Mouse (Mus musculus): ENCODE measurements around the gene Gimap1. TPM values are rescaled to one million over a fixed set of nuclear protein-coding genes. Genes with fewer than 3 reads are reported as not detected.

The Gimap1 gene
- polyA plus RNA-seq, 1 experiment = not detected

DNA sequence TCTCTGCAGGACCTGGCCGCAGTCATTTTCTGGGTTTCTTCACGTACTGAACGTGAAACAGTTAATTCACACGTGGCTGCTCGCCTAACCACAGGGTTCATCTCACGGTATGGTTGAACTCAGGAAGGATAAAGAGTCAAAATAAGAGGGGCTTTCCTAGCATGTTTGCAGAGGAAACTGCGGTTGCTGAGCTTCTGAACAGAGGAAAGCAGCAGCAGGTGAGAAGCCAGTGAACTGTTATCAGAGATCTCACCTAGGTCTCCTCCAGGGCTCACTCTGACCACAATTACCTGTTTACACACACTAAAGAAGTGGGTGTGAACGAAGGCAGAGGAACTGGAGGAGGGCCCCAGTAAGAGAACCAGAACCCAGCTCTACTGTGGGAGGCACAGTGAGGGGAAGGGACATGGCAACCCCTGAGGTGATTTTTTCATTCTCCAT is 6.0 kb upstream of the Gimap1 start:
- H3K27me3 ChIP-seq (ENCODE audit: control insufficient read depth, insufficient read depth, insufficient read length) = no peaks in the 10 kb centered on the region
- H3K36me3 ChIP-seq (ENCODE audit: control insufficient read depth, insufficient read depth) = no peaks in the 10 kb centered on the region
- H3K79me2 ChIP-seq (ENCODE audit: control insufficient read depth, insufficient read depth) = no peaks in the 10 kb centered on the region
- no peaks in the 10 kb centered on the region for H3K79me3 ChIP-seq (ENCODE audit: low read depth)
- no peak overlapping the region for H3K4me3 ChIP-seq (ENCODE audit: insufficient read depth, poor library complexity, severe bottlenecking)
- TF ChIP-seq CTCF (IDR thresholded peaks at IDR 0.05; ENCODE audit: control insufficient read depth, insufficient read depth, insufficient read length) = no peak
- TF ChIP-seq MYOD1 (IDR thresholded peaks at IDR 0.05; ENCODE audit: control insufficient read depth, insufficient read length, low read depth) = no peak
- no peak for TF ChIP-seq MAX (IDR thresholded peaks at IDR 0.05)
- no peak for TF ChIP-seq MYOG (IDR thresholded peaks at IDR 0.05; ENCODE audit: control insufficient read depth, extremely low read depth, insufficient read length)
- H3ac ChIP-seq (ENCODE audit: control insufficient read depth, insufficient read length, low read depth) = no peak overlapping the region

DNA sequence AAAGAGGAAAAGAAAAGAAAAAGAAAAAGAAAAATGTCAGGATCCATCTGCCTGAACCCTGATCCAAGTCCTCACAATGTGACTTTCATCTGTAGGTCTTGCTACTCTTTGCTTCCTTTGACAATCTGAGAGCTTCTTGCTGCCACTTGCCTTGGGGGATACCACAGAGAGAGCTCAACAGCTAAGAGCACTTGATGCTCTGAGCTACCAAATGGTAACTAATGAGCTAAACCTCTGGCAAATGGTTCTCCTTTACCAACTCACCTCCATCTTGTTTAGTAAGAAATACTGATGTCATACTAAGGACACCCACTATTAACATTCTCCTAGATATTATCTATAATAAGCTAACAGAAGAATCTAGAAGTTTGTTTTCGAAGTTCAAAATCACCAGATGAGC is 5.2 kb upstream of the Gimap1 start:
- no peaks in the 10 kb centered on the region for H3K36me3 ChIP-seq (ENCODE audit: control insufficient read depth, insufficient read depth)
- H3K27me3 ChIP-seq (ENCODE audit: control insufficient read depth, insufficient read depth, insufficient read length) = no peaks in the 10 kb centered on the region
- H3K4me3 ChIP-seq (ENCODE audit: insufficient read depth, poor library complexity, severe bottlenecking) = no peak overlapping the region
- TF ChIP-seq CEBPB (IDR thresholded peaks at IDR 0.05; ENCODE audit: low read depth) = no peak
- TF ChIP-seq MAX (IDR thresholded peaks at IDR 0.05) = no peak
- no peak for TF ChIP-seq FOSL1 (IDR thresholded peaks at IDR 0.05; ENCODE audit: insufficient read depth, low read length, poor library complexity, severe bottlenecking)
- TF ChIP-seq USF1 (IDR thresholded peaks at IDR 0.05; ENCODE audit: low read depth) = no peak
- no peak for TF ChIP-seq MYOG (IDR thresholded peaks at IDR 0.05; ENCODE audit: control insufficient read depth, extremely low read depth, insufficient read length)
- no peak for TF ChIP-seq MYOD1 (IDR thresholded peaks at IDR 0.05; ENCODE audit: control insufficient read depth, insufficient read length, low read depth)
- TF ChIP-seq CTCF (IDR thresholded peaks at IDR 0.05; ENCODE audit: control insufficient read depth, insufficient read depth, insufficient read length) = no peak
- no peaks in the 10 kb centered on the region for H3K79me2 ChIP-seq (ENCODE audit: control insufficient read depth, insufficient read depth)
- H3ac ChIP-seq (ENCODE audit: control insufficient read depth, insufficient read length, low read depth) = no peak overlapping the region
- no peaks in the 10 kb centered on the region for H3K79me3 ChIP-seq (ENCODE audit: low read depth)

- Histone ChIP-seq H3K27me3 (ENCODE audit: control insufficient read depth, insufficient read depth, insufficient read length) (no peaks in the 10 kb centered on the region), H3K79me3 (ENCODE audit: low read depth) (no peaks in the 10 kb centered on the region), H3ac (ENCODE audit: control insufficient read depth, insufficient read length, low read depth) (no peak overlapping the region), H3K36me3 (ENCODE audit: control insufficient read depth, insufficient read depth) (no peaks in the 10 kb centered on the region), H3K4me3 (ENCODE audit: insufficient read depth, poor library complexity, severe bottlenecking) (no peak overlapping the region), H3K79me2 (ENCODE audit: control insufficient read depth, insufficient read depth) (no peaks in the 10 kb centered on the region)
- TF ChIP-seq CEBPB (IDR thresholded peaks at IDR 0.05; ENCODE audit: low read depth) (no peak), FOSL1 (IDR thresholded peaks at IDR 0.05; ENCODE audit: insufficient read depth, low read length, poor library complexity, severe bottlenecking) (no peak), CTCF (IDR thresholded peaks at IDR 0.05; ENCODE audit: control insufficient read depth, insufficient read depth, insufficient read length) (no peak)
These were observed 1.8 kb upstream of the Gimap1 start for GRCm38 (mm10) chr6:48737053-48737452.

DNA sequence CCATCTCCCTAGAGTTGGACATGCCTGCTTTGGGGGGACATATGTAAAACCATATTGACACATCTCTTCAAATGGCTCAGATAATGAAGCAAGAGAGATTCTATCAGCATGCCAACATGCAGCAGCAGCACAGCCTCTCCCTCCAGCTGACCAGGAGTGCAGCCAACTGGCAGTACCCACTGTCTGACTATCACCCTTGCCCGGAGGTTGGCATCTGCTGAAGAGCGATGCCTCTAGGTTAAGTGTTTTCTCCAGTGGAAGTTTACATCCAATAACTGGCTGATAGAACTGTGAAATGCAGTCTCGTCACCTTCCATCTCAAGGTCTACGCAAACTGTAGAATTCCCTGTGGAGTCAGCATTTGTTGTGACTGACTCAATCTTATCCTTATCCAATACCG is 1.2 kb upstream of the Gimap1 start:
- no peak overlapping the region for H3K4me3 ChIP-seq (ENCODE audit: insufficient read depth, poor library complexity, severe bottlenecking)
- H3K79me2 ChIP-seq (ENCODE audit: control insufficient read depth, insufficient read depth) = no peaks in the 10 kb centered on the region
- peaks cover 2% of the 10 kb centered on the region for H3K27me3 ChIP-seq (ENCODE audit: control insufficient read depth, insufficient read depth, insufficient read length)
- no peak overlapping the region for H3ac ChIP-seq (ENCODE audit: control insufficient read depth, insufficient read length, low read depth)
- no peaks in the 10 kb centered on the region for H3K79me3 ChIP-seq (ENCODE audit: low read depth)
- TF ChIP-seq MYOG (IDR thresholded peaks at IDR 0.05; ENCODE audit: control insufficient read depth, extremely low read depth, insufficient read length) = no peak
- no peak for TF ChIP-seq MAX (IDR thresholded peaks at IDR 0.05)
- TF ChIP-seq CTCF (IDR thresholded peaks at IDR 0.05; ENCODE audit: control insufficient read depth, insufficient read depth, insufficient read length) = no peak
- no peak for TF ChIP-seq USF1 (IDR thresholded peaks at IDR 0.05; ENCODE audit: low read depth)
- TF ChIP-seq CEBPB (IDR thresholded peaks at IDR 0.05; ENCODE audit: low read depth) = no peak
- TF ChIP-seq MYOD1 (IDR thresholded peaks at IDR 0.05; ENCODE audit: control insufficient read depth, insufficient read length, low read depth) = no peak
- no peak for TF ChIP-seq FOSL1 (IDR thresholded peaks at IDR 0.05; ENCODE audit: insufficient read depth, low read length, poor library complexity, severe bottlenecking)
- H3K36me3 ChIP-seq (ENCODE audit: control insufficient read depth, insufficient read depth) = no peaks in the 10 kb centered on the region

DNA sequence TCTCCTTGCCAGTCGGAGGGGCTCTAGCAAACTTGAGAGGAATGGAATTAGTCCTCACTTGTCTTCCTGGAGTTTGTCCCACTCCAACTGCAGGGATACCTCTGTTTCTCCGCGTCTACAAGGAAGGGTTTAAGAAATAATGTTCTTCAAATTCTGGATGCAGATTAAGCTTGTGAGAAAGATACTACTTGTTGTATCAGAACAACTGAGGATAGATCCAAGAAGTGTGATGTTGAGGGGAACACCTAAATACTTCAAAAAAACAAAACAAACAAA is 864 bp downstream of the Gimap1 start:
- TF ChIP-seq USF1 (IDR thresholded peaks at IDR 0.05; ENCODE audit: low read depth) (no peak), MYOG (IDR thresholded peaks at IDR 0.05; ENCODE audit: control insufficient read depth, extremely low read depth, insufficient read length) (no peak), CTCF (IDR thresholded peaks at IDR 0.05; ENCODE audit: control insufficient read depth, insufficient read depth, insufficient read length) (no peak), MAX (IDR thresholded peaks at IDR 0.05) (no peak), FOSL1 (IDR thresholded peaks at IDR 0.05; ENCODE audit: insufficient read depth, low read length, poor library complexity, severe bottlenecking) (no peak), MYOD1 (IDR thresholded peaks at IDR 0.05; ENCODE audit: control insufficient read depth, insufficient read length, low read depth) (no peak), CEBPB (IDR thresholded peaks at IDR 0.05; ENCODE audit: low read depth) (no peak)
- Histone ChIP-seq H3K4me3 (ENCODE audit: insufficient read depth, poor library complexity, severe bottlenecking) (no peak overlapping the region), H3K36me3 (ENCODE audit: control insufficient read depth, insufficient read depth) (no peaks in the 10 kb centered on the region), H3ac (ENCODE audit: control insufficient read depth, insufficient read length, low read depth) (no peak overlapping the region), H3K27me3 (ENCODE audit: control insufficient read depth, insufficient read depth, insufficient read length) (peaks cover 3% of the 10 kb centered on the region), H3K79me3 (ENCODE audit: low read depth) (no peaks in the 10 kb centered on the region), H3K79me2 (ENCODE audit: control insufficient read depth, insufficient read depth) (no peaks in the 10 kb centered on the region)

GRCm38 (mm10) chr6:48740501-48741169 is 1.8 kb downstream of the Gimap1 start:
- Histone ChIP-seq H3K79me3 (ENCODE audit: low read depth) (no peaks in the 10 kb centered on the region), H3K4me3 (ENCODE audit: insufficient read depth, poor library complexity, severe bottlenecking) (no peak overlapping the region), H3K79me2 (ENCODE audit: control insufficient read depth, insufficient read depth) (no peaks in the 10 kb centered on the region), H3ac (ENCODE audit: control insufficient read depth, insufficient read length, low read depth) (no peak overlapping the region), H3K36me3 (ENCODE audit: control insufficient read depth, insufficient read depth) (no peaks in the 10 kb centered on the region), H3K27me3 (ENCODE audit: control insufficient read depth, insufficient read depth, insufficient read length) (peaks cover 3% of the 10 kb centered on the region)
- TF ChIP-seq MYOD1 (IDR thresholded peaks at IDR 0.05; ENCODE audit: control insufficient read depth, insufficient read length, low read depth) (no peak), MYOG (IDR thresholded peaks at IDR 0.05; ENCODE audit: control insufficient read depth, extremely low read depth, insufficient read length) (no peak), MAX (IDR thresholded peaks at IDR 0.05) (no peak), CTCF (IDR thresholded peaks at IDR 0.05; ENCODE audit: control insufficient read depth, insufficient read depth, insufficient read length) (no peak), USF1 (IDR thresholded peaks at IDR 0.05; ENCODE audit: low read depth) (no peak), FOSL1 (IDR thresholded peaks at IDR 0.05; ENCODE audit: insufficient read depth, low read length, poor library complexity, severe bottlenecking) (no peak), CEBPB (IDR thresholded peaks at IDR 0.05; ENCODE audit: low read depth) (no peak)
